Mouse (Mus musculus) heart, postnatal 0 days (tissue): ENCODE results near the gene Lst1.

ENCODE experiments used
- CTCF ChIP-seq: IDR thresholded peaks from 2 replicates; pipeline ENCODE4 v1.5.1; 2016; ENCODE audit warnings: antibody characterized with exemption, control low read depth, low read depth
- EP300 ChIP-seq: IDR thresholded peaks from 2 replicates; pipeline ENCODE4 v1.6.1; 2016; ENCODE audit warnings: antibody characterized with exemption, low read depth

DNA sequence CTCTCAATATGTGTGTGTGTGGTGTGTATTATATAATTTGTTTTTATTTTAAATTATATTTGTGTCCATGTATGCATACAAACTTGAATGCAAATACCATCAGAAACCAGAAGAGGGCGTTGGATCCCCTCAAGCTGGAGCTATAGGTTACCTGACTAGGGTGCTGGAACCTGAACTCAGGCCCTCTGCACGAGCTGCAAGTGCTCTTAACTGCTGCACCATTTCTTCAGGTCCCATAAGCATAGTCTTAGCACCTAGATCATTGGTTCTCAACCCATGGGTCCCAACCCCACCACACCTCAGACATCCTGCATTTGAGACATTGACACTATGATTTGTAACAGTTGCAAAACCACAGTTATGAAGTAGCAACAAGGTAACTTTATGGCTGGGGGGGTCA, 3.5 kb upstream of the Lst1 start:
- TF ChIP-seq CTCF (no peak), EP300 (no peak)
